Mouse (Mus musculus): ENCODE measurements at regions not wholly inside any gene's neighbourhood (a gene's known extent, or its start where the extent isn't known, plus 50 kb on each side); places are given as distances from the start of the nearest gene placed in this dataset.
A peak's percentile ranks its signal among the peaks of the same experiment; 100 is the strongest.

DNA sequence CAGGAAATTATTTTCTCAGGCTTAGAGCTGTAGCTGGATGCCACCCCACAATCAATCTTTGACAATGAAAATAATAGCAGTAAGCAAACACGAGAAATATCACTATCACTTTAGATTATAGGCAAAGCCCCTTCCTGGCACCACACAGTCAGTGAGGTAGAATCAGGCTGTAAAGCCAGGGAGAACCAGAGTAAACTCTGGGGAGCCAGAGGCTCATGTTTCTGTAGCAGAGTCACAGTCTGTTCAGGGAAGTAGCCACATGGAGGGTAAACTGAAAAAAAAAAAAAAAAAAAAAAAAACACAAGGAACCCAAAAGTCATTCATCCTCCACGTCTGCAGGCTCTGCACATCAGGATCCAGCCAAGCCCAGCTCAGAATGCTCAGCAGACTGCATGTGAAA is 73.6 kb upstream of the Kctd3 start:
- Histone ChIP-seq H3K4me3 (ENCODE audit: control insufficient read depth in 1 of 2, insufficient read depth in 1 of 2, low read depth in 1 of 2, low read length in 2 of 2) (no peak overlapping the region), H3K36me3 (ENCODE audit: control insufficient read depth, insufficient read depth, low read length) (no peaks in the 10 kb centered on the region), H3K4me1 (ENCODE audit: control insufficient read depth in 2 of 2, insufficient read depth in 2 of 2, low read length in 2 of 2) (peaks cover 3 to 4% of the 10 kb centered on the region in 2 experiments; a peak in 1 of 4 replicates), H3K9ac (ENCODE audit: low read length) (no peak overlapping the region), H3K27ac (replicated peaks in 1 of 2; ENCODE audit: control insufficient read depth in 1 of 2, insufficient read depth in 1 of 2, low read depth in 2 of 2, low read length in 2 of 2) (no peak overlapping the region), H3K4me2 (ENCODE audit: low read length) (no peak overlapping the region; the same call in 1 of the 2 replicates), H3K27me3 (ENCODE audit: control insufficient read depth, insufficient read depth, low read length) (no peaks in the 10 kb centered on the region), H3K9me3 (ENCODE audit: control insufficient read depth, low read length) (peaks cover 12% of the 10 kb centered on the region; the same call in 1 of the 2 replicates)
- ATAC-seq (ENCODE audit: insufficient number of reproducible peaks, insufficient read depth, low FRiP score, low read depth) = no peak
- 56% methylated on average over 2 of the region's 2 CpGs for WGBS

DNA sequence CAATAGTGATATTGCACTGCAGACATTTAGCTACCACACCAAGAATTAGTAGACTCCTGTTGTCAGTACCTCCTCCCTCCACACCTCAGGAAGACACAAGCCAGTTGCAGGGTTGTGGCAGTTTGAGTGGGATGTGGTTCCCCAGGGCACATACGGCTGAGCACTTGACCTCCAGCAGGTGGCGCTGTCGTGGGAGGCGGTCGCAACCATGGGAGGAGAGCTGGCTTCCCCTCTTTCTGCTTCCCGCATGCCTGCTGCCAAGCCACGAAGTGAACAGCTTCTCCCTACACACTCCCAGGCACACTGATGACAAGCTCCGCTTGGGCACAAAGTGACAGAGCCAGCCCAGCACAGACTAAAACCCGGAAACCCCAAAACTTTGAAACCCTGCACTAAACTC is 73.2 kb upstream of the Kctd3 start:
- Histone ChIP-seq H3K4me2 (ENCODE audit: low read length) (peak overlapping the region; percentile 38), H3K27ac (replicated peaks in 1 of 2; ENCODE audit: control insufficient read depth in 1 of 2, insufficient read depth in 1 of 2, low read depth in 2 of 2, low read length in 2 of 2) (no peak overlapping the region), H3K36me3 (ENCODE audit: control insufficient read depth, insufficient read depth, low read length) (no peaks in the 10 kb centered on the region), H3K9ac (ENCODE audit: low read length) (no peak overlapping the region), H3K4me1 (ENCODE audit: control insufficient read depth in 2 of 2, insufficient read depth in 2 of 2, low read length in 2 of 2) (peaks cover 4 to 7% of the 10 kb centered on the region in 2 experiments; a peak in 1 of 4 replicates), H3K4me3 (ENCODE audit: control insufficient read depth in 1 of 2, insufficient read depth in 1 of 2, low read depth in 1 of 2, low read length in 2 of 2) (no peak overlapping the region), H3K9me3 (ENCODE audit: control insufficient read depth, low read length) (peaks cover 12% of the 10 kb centered on the region; the same call in 1 of the 2 replicates), H3K27me3 (ENCODE audit: control insufficient read depth, insufficient read depth, low read length) (no peaks in the 10 kb centered on the region)
- ATAC-seq (ENCODE audit: insufficient number of reproducible peaks, insufficient read depth, low FRiP score, low read depth) = no peak
- 18% methylated on average over 9 of the region's 9 CpGs for WGBS

DNA sequence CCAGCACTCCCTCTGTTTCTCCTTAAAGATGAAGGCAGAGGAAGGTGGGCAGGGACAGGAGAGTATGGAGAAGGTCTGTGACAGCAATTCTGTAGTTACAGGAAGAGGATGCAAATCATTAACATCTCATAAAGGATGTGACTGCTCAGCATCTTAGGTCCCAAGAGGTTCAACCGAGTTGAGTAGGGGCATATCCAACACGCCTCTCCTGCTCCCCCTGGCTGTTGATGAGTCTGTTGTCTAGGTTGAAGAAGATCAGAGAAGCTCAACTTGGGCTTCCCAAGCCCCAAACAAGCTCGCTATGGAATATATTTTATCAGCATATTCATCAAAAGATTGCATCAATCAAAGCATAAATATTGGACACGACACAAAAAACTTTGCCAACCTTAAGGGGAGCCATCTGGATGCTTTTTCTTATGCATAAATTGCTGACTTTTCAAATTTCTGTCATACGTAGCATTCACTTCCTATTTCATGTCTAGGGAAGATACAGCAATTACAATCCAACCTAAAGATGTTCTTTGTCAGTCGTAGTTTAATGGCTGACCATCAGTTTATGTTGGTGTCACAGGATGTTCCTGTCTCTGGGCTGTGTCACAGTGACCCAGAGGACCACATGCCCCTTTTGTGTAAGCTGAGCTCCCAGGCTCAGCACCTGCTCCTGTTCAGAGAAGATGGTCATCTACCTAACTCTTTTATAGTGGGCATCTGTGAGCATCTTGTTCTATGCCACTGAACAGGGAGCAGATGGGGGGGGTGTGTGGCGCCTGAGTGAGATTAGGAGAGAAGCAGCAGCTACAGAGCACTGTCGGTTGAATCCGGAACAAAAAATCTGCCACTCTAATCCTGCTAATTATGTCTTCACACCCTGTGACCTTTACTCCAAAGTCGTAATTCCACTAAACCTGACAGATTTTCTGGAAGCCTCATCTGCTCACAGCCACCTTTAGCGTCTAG is 72.1 kb upstream of the Kctd3 start:
- no peak for ATAC-seq (ENCODE audit: insufficient number of reproducible peaks, insufficient read depth, low FRiP score, low read depth)
- H3K36me3 ChIP-seq (ENCODE audit: control insufficient read depth, insufficient read depth, low read length) = no peaks in the 10 kb centered on the region
- peaks cover 7% of the 10 kb centered on the region; the same call in 1 of the 2 replicates for H3K9me3 ChIP-seq (ENCODE audit: control insufficient read depth, low read length)
- H3K4me1 ChIP-seq (ENCODE audit: control insufficient read depth in 2 of 2, insufficient read depth in 2 of 2, low read length in 2 of 2) = peaks cover 4 to 7% of the 10 kb centered on the region in 2 experiments; a peak in 1 of 4 replicates
- no peak overlapping the region for H3K9ac ChIP-seq (ENCODE audit: low read length)
- 74% methylated on average over 11 of the region's 11 CpGs for WGBS
- H3K4me2 ChIP-seq (ENCODE audit: low read length) = no peak overlapping the region
- no peak overlapping the region for H3K4me3 ChIP-seq (ENCODE audit: control insufficient read depth in 1 of 2, insufficient read depth in 1 of 2, low read depth in 1 of 2, low read length in 2 of 2)
- no peaks in the 10 kb centered on the region for H3K27me3 ChIP-seq (ENCODE audit: control insufficient read depth, insufficient read depth, low read length)
- H3K27ac ChIP-seq (replicated peaks in 1 of 2; ENCODE audit: control insufficient read depth in 1 of 2, insufficient read depth in 1 of 2, low read depth in 2 of 2, low read length in 2 of 2) = no peak overlapping the region

DNA sequence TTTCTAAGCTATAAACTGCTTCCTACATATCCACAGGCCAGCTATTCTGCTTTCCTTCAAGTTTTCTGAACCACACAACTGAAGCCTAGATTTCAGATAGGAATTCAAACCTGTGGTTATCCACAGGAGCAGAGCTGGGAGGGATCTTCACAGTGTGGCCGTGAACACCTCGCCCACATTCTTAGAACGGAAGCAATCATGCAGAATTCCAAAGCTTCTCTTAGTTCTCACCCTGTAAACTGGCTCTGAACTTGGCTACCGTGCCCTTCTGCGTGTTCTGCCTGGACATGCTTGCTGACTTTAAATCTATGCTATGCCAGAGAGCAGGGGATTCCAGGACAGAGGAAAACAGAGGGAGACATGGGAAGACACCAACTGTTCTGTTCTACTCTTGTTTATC is 70.2 kb upstream of the Kctd3 start:
- H3K9me3 ChIP-seq (ENCODE audit: control insufficient read depth, low read length) = no peaks in the 10 kb centered on the region
- no peaks in the 10 kb centered on the region for H3K36me3 ChIP-seq (ENCODE audit: control insufficient read depth, insufficient read depth, low read length)
- WGBS = 80% methylated on average over 5 of the region's 5 CpGs
- no peak overlapping the region for H3K27ac ChIP-seq (replicated peaks in 1 of 2; ENCODE audit: control insufficient read depth in 1 of 2, insufficient read depth in 1 of 2, low read depth in 2 of 2, low read length in 2 of 2)
- H3K4me3 ChIP-seq (ENCODE audit: control insufficient read depth in 1 of 2, insufficient read depth in 1 of 2, low read depth in 1 of 2, low read length in 2 of 2) = no peak overlapping the region
- H3K27me3 ChIP-seq (ENCODE audit: control insufficient read depth, insufficient read depth, low read length) = no peaks in the 10 kb centered on the region
- H3K4me2 ChIP-seq (ENCODE audit: low read length) = no peak overlapping the region
- no peak for ATAC-seq (ENCODE audit: insufficient number of reproducible peaks, insufficient read depth, low FRiP score, low read depth)
- H3K9ac ChIP-seq (ENCODE audit: low read length) = no peak overlapping the region
- H3K4me1 ChIP-seq (ENCODE audit: control insufficient read depth in 2 of 2, insufficient read depth in 2 of 2, low read length in 2 of 2) = peaks cover 4 to 7% of the 10 kb centered on the region in 2 experiments; a peak in 1 of 4 replicates

DNA sequence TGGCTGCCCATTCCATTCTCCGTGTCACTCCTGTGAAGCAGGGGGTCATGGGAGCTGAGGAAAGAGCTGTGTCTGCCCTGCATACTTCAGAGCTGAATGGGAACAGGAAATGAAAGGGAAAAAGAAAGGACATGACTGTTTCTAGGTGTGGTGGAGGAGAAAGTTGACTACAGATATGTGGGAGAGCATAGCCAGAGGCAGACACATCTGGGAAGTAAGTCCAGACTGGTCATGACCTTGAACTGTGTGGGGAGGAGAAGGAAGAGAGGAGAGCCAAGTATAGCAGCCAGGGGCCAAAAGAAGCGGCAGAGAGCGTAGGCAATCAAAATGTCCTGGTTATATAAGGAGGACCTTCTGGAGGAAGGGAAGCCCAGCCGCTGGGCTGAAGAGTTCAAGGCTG is 68.6 kb upstream of the Kctd3 start:
- Histone ChIP-seq H3K4me2 (ENCODE audit: low read length) (no peak overlapping the region), H3K36me3 (ENCODE audit: control insufficient read depth, insufficient read depth, low read length) (no peaks in the 10 kb centered on the region), H3K27ac (replicated peaks in 1 of 2; ENCODE audit: control insufficient read depth in 1 of 2, insufficient read depth in 1 of 2, low read depth in 2 of 2, low read length in 2 of 2) (no peak overlapping the region), H3K9me3 (ENCODE audit: control insufficient read depth, low read length) (no peaks in the 10 kb centered on the region), H3K4me1 (ENCODE audit: control insufficient read depth in 2 of 2, insufficient read depth in 2 of 2, low read length in 2 of 2) (peaks cover 6 to 7% of the 10 kb centered on the region in 2 experiments; a peak in 1 of 4 replicates), H3K9ac (ENCODE audit: low read length) (no peak overlapping the region), H3K27me3 (ENCODE audit: control insufficient read depth, insufficient read depth, low read length) (no peaks in the 10 kb centered on the region), H3K4me3 (ENCODE audit: control insufficient read depth in 1 of 2, insufficient read depth in 1 of 2, low read depth in 1 of 2, low read length in 2 of 2) (no peak overlapping the region)
- 48% methylated on average over 4 of the region's 4 CpGs for WGBS
- no peak for ATAC-seq (ENCODE audit: insufficient number of reproducible peaks, insufficient read depth, low FRiP score, low read depth)

DNA sequence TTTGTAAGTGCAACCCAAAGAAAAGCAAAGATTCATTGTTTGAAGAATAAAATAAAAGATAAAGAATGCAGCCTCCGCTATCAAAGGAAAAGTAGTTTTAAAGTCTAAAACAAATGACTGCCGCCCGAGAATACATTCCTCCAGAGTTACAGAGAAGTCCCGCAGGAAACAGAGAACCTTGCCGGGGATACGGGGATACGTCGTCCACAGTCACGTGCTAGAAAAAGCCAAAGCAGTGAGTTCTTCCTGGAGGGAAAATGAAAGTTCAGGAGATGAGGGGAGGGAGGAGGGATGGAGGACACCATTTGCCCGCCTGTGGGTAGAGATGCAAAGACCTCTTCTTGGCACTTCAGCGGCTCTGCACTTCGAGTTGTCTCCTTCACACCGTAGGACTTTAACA is 68.0 kb upstream of the Kctd3 start:
- WGBS = 68% methylated on average over 13 of the region's 13 CpGs

DNA sequence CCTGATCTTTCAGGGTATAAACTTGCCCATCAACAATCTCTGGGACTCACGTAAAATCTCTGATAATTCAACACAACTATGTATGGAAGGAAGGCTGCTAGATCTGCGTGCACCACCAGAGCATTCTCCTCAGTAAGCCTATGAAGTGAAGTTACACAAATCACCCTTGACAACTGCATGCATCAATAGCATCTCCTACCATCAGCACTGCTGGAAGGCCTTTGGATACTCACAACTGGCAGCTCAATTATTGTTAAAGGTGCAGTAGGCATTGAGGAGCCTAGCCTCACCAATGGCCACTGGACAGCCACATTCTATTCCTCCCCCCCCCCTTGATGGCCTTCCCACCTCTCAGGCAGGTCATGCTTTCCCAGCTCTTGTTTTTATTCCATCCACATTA is 64.9 kb upstream of the Kctd3 start:
- Histone ChIP-seq H3K4me2 (ENCODE audit: low read length) (no peak overlapping the region), H3K9ac (ENCODE audit: low read length) (no peak overlapping the region), H3K27ac (replicated peaks in 1 of 2; ENCODE audit: control insufficient read depth in 1 of 2, insufficient read depth in 1 of 2, low read depth in 2 of 2, low read length in 2 of 2) (no peak overlapping the region), H3K36me3 (ENCODE audit: control insufficient read depth, insufficient read depth, low read length) (no peaks in the 10 kb centered on the region), H3K4me3 (ENCODE audit: control insufficient read depth in 1 of 2, insufficient read depth in 1 of 2, low read depth in 1 of 2, low read length in 2 of 2) (no peak overlapping the region), H3K9me3 (ENCODE audit: control insufficient read depth, low read length) (no peaks in the 10 kb centered on the region), H3K4me1 (ENCODE audit: control insufficient read depth in 2 of 2, insufficient read depth in 2 of 2, low read length in 2 of 2) (peaks cover 10 to 21% of the 10 kb centered on the region in 2 experiments; a peak in 3 of 4 replicates), H3K27me3 (ENCODE audit: control insufficient read depth, insufficient read depth, low read length) (no peaks in the 10 kb centered on the region)
- WGBS = 89% methylated on average over 2 of the region's 2 CpGs
- no peak for ATAC-seq (ENCODE audit: insufficient number of reproducible peaks, insufficient read depth, low FRiP score, low read depth)

More for the DNA sequence above, 68.0 kb upstream of the Kctd3 start:
- Histone ChIP-seq H3K9me3 (ENCODE audit: control insufficient read depth, low read length) (no peaks in the 10 kb centered on the region), H3K27me3 (ENCODE audit: control insufficient read depth, insufficient read depth, low read length) (no peaks in the 10 kb centered on the region), H3K4me3 (ENCODE audit: control insufficient read depth in 1 of 2, insufficient read depth in 1 of 2, low read depth in 1 of 2, low read length in 2 of 2) (no peak overlapping the region), H3K27ac (replicated peaks in 1 of 2; ENCODE audit: control insufficient read depth in 1 of 2, insufficient read depth in 1 of 2, low read depth in 2 of 2, low read length in 2 of 2) (no peak overlapping the region), H3K36me3 (ENCODE audit: control insufficient read depth, insufficient read depth, low read length) (no peaks in the 10 kb centered on the region), H3K4me1 (ENCODE audit: control insufficient read depth in 2 of 2, insufficient read depth in 2 of 2, low read length in 2 of 2) (peaks cover 4 to 7% of the 10 kb centered on the region in 2 experiments; a peak in 1 of 4 replicates), H3K9ac (ENCODE audit: low read length) (no peak overlapping the region), H3K4me2 (ENCODE audit: low read length) (no peak overlapping the region)
- no peak for ATAC-seq (ENCODE audit: insufficient number of reproducible peaks, insufficient read depth, low FRiP score, low read depth)

Data from heart, embryonic 14.5 days (tissue).